Mouse (Mus musculus) midbrain, embryonic 10.5 days (tissue): ENCODE data around the gene Filip1. TPM values are rescaled to one million over a fixed set of nuclear protein-coding genes. Genes with fewer than 3 reads are reported as not detected.

Experiments used
- DNase-seq: peaks from one replicate; pipeline ENCODE4 v3.0.0-alpha.2; 2017; ENCODE audit warnings: low spot score
- H3K27ac ChIP-seq: fragments of 300-500 bp; sonication (generic); replicated peaks from 2 replicates; pipeline ENCODE4 v1.5.1; 2016; ENCODE audit warnings: mild to moderate bottlenecking
- H3K27me3 ChIP-seq: fragments of 300-500 bp; sonication (generic); 2 replicates; pipeline ENCODE4 v1.6.1; 2016; ENCODE audit warnings: low read depth, mild to moderate bottlenecking; ENCODE audit not compliant: poor library complexity, severe bottlenecking
- H3K36me3 ChIP-seq: fragments of 300-500 bp; sonication (generic); 2 replicates; pipeline ENCODE4 v1.6.1; 2016; ENCODE audit warnings: mild to moderate bottlenecking, moderate library complexity
- H3K4me1 ChIP-seq: fragments of 300-500 bp; sonication (generic); 2 replicates; pipeline ENCODE4 v1.6.1; 2016
- H3K4me3 ChIP-seq: fragments of 300-500 bp; sonication (generic); 2 replicates; pipeline ENCODE4 v1.5.1; 2016; ENCODE audit warnings: mild to moderate bottlenecking, moderate library complexity
- H3K9me3 ChIP-seq: fragments of 300-500 bp; sonication (generic); replicated peaks from 2 replicates; pipeline ENCODE4 v1.6.1; 2016; ENCODE audit warnings: mild to moderate bottlenecking
- WGBS: fragments of 180-500 bp; shearing (Covaris S2); methylation state at CpG from one replicate; pipeline ENCODE4 v1.1.7; 2016; 5-methylcytosine and 5-hydroxymethylcytosine counted together
- polyA plus RNA-seq: library from polyadenylated mRNA; unstranded; fragments of >200 nt; fragmentation: Nextera tagmentation; extraction: Ambion mirVana; gene quantifications from 2 replicates; pipeline ENCODE4 v1.2.1, GENCODE M21; 2016

Gene Filip1
- polyA plus RNA-seq, 1 experiment from 2014 or later: 8.3 TPM

DNA sequence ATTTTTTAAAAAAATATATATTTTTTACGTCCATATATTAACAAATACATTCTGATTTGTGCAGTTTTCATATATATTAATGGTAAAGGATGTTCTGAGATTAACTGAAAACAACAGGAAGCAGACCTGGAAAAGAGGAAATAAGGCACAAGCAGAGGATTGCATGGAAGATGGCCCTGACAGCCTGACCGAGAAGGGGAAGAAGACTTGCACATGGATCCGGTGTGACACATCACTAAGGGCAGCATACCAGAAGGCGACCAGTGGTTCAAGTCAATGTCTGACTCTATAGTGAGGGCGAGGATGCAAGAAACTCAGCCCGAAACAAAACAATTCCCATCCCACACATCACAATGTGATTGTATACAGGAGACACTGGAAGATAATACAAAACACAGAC is 52.2 kb downstream of the Filip1 start:
- Histone ChIP-seq H3K36me3 (no peaks in the 10 kb centered on the region), H3K4me3 (no peak overlapping the region), H3K9me3 (no peaks in the 10 kb centered on the region), H3K27ac (no peak overlapping the region), H3K27me3 (no peaks in the 10 kb centered on the region), H3K4me1 (peaks cover 7% of the 10 kb centered on the region)
- whole genome bisulfite sequencing: 92% methylated on average over 6 of the region's 6 CpGs
- DNase-seq: no peak

DNA sequence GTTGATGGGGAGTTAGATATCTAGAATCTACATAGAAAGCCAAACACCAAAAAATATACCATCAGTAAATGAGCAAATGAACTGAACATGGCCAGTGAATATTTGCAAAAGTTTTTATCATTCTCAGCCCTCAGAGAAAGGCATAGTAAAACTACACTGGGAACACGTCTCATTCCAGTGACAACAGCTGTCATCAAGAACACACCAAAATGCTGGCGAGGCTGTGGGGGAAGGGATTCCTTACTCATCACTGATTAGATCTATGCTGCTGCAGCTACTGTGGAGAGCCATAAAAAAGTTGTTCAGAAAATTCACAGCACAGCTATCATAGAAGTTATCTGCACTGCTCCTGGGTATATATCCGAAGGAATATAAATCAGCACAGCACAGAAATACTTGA is 54.3 kb downstream of the Filip1 start:
- H3K36me3 ChIP-seq: no peaks in the 10 kb centered on the region
- peaks cover 7% of the 10 kb centered on the region for H3K4me1 ChIP-seq
- H3K9me3 ChIP-seq: no peaks in the 10 kb centered on the region
- H3K4me3 ChIP-seq: no peak overlapping the region
- 81% methylated on average over 3 of the region's 3 CpGs for WGBS
- H3K27ac ChIP-seq: no peak overlapping the region
- no peaks in the 10 kb centered on the region for H3K27me3 ChIP-seq
- no peak for DNase-seq

DNA sequence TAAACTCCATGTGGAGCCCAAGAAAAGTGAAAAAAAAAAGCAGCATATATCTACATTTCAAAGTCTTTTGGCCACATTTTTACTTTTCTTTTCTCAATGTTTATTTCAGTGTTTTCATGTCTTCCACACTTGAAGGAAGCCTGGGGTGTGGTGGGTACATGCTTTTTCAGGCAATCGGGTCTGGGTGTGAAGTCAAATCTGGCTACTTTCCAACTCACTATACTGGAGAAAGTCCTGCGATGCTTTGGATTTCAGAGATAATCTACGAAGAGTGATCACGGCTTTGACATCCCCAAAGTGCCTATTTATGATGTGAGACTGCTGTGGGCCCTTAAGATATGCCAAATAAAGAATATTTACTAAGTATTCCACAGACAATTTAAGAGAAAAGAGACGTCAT is 57.7 kb downstream of the Filip1 start:
- DNase-seq: no peak
- no peaks in the 10 kb centered on the region for H3K9me3 ChIP-seq
- H3K36me3 ChIP-seq: no peaks in the 10 kb centered on the region
- no peaks in the 10 kb centered on the region for H3K4me1 ChIP-seq
- no peak overlapping the region for H3K4me3 ChIP-seq
- H3K27ac ChIP-seq: no peak overlapping the region
- H3K27me3 ChIP-seq: no peaks in the 10 kb centered on the region
- 96% methylated on average over 5 of the region's 5 CpGs for WGBS

DNA sequence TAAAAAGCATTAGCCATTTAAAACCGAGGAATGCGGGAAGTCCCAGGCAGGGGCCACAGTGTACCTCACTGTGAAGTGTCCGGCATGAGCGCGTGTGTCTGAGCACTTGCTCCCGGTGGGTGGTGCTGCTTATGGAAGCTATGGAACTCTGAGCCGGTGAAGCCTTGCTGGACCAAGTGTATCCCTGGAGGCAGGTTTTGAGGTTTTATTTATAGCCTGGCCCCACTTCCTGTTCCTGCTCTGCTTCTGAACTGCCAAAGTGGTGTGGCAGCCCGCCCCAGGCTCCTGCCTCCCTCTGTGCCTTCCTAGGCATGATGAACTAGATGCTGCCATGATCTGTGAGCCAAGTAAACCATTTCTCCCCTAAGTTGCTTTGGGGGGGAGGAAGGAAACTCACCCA is 60.7 kb downstream of the Filip1 start:
- H3K4me3 ChIP-seq: no peak overlapping the region
- WGBS: 83% methylated on average over 8 of the region's 8 CpGs
- no peaks in the 10 kb centered on the region for H3K4me1 ChIP-seq
- DNase-seq: no peak
- no peaks in the 10 kb centered on the region for H3K36me3 ChIP-seq
- no peak overlapping the region for H3K27ac ChIP-seq
- no peaks in the 10 kb centered on the region for H3K9me3 ChIP-seq
- no peaks in the 10 kb centered on the region for H3K27me3 ChIP-seq

DNA sequence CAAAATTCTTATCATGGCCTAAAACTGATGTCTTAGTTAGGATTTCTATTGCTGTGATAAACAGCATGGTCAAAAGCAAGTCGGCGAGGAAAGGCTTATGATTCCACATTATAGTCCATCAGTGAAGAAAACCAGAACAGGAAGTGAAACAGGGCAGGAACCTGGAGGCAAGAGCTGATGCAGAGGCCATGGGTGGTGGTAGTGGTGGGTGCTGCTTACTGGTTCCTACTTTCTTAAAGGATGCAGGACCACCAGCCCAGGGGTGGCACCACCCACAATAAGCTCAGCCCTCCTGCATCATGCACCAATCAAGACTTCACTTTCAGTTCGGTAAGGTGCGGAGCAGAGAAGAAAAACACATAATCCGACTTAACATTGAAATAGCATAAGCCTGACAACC is 61.3 kb downstream of the Filip1 start:
- Histone ChIP-seq H3K4me3 (no peak overlapping the region), H3K27me3 (no peaks in the 10 kb centered on the region), H3K27ac (no peak overlapping the region), H3K36me3 (no peaks in the 10 kb centered on the region), H3K9me3 (no peaks in the 10 kb centered on the region), H3K4me1 (no peaks in the 10 kb centered on the region)
- no peak for DNase-seq
- 90% methylated on average over 5 of the region's 5 CpGs for WGBS

DNA sequence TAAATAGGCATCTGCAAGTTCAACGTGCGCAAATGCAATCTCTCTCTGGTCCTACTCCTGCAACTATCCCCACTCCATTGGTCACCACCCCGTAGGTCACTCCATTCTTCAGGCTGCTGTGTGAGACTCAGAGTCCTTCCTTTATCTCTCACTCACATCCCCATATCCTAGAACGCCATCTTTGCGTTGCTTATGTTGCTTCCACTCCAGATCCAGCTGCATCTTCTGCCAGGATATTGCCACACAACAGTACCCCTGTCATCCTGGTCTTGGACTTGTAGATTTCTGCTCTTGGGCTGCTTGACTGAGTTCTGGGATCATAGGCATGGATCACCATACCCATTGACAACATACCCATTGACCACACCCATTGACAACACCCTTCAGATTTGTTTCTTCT is 62.0 kb downstream of the Filip1 start:
- H3K36me3 ChIP-seq: no peaks in the 10 kb centered on the region
- no peak overlapping the region for H3K27ac ChIP-seq
- no peak overlapping the region for H3K4me3 ChIP-seq
- no peaks in the 10 kb centered on the region for H3K9me3 ChIP-seq
- WGBS: 92% methylated on average over 5 of the region's 5 CpGs
- DNase-seq: no peak
- no peaks in the 10 kb centered on the region for H3K27me3 ChIP-seq
- H3K4me1 ChIP-seq: no peaks in the 10 kb centered on the region

DNA sequence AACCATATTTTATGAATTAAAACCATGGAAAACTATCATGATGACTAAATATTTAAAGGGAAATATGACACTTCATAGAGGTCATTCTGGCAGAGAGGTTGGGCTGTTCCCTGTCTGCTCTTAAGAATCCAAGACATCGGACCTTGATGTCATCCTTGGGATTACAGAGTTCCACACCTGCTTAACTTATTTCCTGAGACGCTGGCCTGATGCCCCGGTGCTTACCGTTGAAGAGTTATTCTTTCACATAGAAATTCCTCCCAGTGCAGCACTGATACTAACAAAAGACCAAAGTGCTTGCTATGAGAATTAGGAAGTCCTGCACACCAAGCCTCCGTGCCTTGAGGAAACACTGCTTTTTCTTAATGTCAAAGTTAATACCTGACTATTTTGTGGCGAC is 62.6 kb downstream of the Filip1 start:
- no peak for DNase-seq
- Histone ChIP-seq H3K9me3 (no peaks in the 10 kb centered on the region), H3K27me3 (no peaks in the 10 kb centered on the region), H3K27ac (no peak overlapping the region), H3K4me3 (no peak overlapping the region), H3K36me3 (no peaks in the 10 kb centered on the region), H3K4me1 (no peaks in the 10 kb centered on the region)
- WGBS: 86% methylated on average over 6 of the region's 6 CpGs

DNA sequence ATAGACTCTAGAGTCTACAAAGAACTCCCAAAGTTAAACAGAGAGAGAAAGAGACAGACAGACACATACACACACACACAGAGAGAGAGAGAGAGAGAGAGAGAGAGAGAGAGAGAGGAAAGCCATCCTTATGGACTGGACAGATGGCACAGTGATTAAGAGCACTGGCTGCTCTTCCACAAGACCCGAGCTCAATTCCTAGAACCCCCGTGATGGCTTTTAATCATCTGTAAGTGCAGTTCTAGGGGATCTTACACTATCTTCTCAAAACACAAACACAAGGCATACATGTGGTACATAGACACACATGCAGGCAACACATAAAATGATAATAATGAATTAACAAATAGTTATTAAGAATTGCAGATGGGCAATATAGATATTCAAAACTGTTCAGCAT is 64.3 kb downstream of the Filip1 start:
- Histone ChIP-seq H3K36me3 (no peaks in the 10 kb centered on the region), H3K27ac (no peak overlapping the region), H3K4me3 (no peak overlapping the region), H3K9me3 (no peaks in the 10 kb centered on the region), H3K4me1 (peaks cover 7% of the 10 kb centered on the region), H3K27me3 (no peaks in the 10 kb centered on the region)
- WGBS: 84% methylated on average over 2 of the region's 2 CpGs
- no peak for DNase-seq

DNA sequence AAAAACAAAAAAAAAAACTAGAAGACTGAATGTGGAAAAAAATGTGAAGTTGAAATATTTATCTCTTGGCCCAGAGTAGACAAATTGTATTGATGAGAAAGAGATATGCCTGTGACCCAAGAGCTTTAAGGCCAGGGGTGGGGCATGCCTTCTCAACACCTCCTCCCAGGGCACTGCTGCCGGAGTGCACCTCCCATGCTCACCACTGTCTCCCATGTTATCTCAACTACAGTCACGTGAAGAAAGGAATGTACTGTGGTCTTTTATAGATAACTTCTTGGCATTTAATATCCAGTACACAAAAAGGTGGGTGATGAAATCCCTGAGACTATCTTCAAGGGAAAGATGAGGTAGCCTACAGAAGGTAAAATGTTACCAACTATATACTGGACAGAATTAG is 64.7 kb downstream of the Filip1 start:
- WGBS: 82% methylated on average over 2 of the region's 2 CpGs
- no peak overlapping the region for H3K4me3 ChIP-seq
- no peak overlapping the region for H3K27ac ChIP-seq
- DNase-seq: no peak
- no peaks in the 10 kb centered on the region for H3K36me3 ChIP-seq
- H3K27me3 ChIP-seq: no peaks in the 10 kb centered on the region
- no peaks in the 10 kb centered on the region for H3K9me3 ChIP-seq
- peaks cover 7% of the 10 kb centered on the region for H3K4me1 ChIP-seq

DNA sequence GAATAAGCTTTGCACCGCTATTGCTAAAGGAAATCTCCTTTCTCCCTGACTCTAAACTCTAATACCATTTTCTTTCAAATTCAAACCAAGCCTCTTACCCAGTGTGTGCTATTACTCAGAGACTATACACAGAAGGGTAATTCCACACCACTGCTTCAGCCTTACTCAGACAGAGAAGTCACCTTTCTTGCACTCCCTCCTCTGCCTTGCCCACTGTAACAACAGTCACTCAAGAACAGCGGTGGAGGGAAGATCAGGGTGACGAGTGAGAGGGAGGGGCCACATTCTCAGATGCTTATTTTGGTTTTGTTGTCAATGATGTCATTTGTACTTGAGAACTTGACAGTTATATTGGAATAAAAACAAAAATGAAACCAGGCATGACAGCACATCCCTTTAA is 65.2 kb downstream of the Filip1 start:
- no peak overlapping the region for H3K4me3 ChIP-seq
- no peaks in the 10 kb centered on the region for H3K9me3 ChIP-seq
- WGBS: 85% methylated on average over 3 of the region's 3 CpGs
- no peaks in the 10 kb centered on the region for H3K36me3 ChIP-seq
- H3K4me1 ChIP-seq: peaks cover 7% of the 10 kb centered on the region
- DNase-seq: no peak
- no peak overlapping the region for H3K27ac ChIP-seq
- no peaks in the 10 kb centered on the region for H3K27me3 ChIP-seq

DNA sequence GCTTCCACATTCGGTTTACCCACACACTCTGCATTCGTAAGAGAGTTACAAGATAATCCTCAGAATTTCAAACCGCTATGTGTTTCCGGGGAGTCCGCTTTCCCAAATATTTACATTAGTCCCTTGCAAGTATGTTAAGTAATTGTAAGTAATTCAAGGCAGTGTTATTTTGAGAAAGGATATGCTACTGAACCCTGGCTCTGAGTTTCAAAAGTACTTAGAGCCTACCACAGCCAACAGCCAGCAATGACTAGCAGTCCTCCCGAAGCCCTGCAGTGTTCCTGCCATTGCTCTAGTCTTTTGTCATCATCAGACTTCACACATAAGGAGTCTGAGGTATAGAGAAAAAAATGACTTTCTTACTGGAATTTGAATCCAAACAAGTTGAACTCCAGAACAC is 67.8 kb downstream of the Filip1 start:
- no peaks in the 10 kb centered on the region for H3K9me3 ChIP-seq
- whole genome bisulfite sequencing: 75% methylated on average over 6 of the region's 6 CpGs
- H3K27ac ChIP-seq: no peak overlapping the region
- no peaks in the 10 kb centered on the region for H3K27me3 ChIP-seq
- no peak overlapping the region for H3K4me3 ChIP-seq
- no peak for DNase-seq
- H3K4me1 ChIP-seq: peaks cover 7% of the 10 kb centered on the region
- H3K36me3 ChIP-seq: no peaks in the 10 kb centered on the region

DNA sequence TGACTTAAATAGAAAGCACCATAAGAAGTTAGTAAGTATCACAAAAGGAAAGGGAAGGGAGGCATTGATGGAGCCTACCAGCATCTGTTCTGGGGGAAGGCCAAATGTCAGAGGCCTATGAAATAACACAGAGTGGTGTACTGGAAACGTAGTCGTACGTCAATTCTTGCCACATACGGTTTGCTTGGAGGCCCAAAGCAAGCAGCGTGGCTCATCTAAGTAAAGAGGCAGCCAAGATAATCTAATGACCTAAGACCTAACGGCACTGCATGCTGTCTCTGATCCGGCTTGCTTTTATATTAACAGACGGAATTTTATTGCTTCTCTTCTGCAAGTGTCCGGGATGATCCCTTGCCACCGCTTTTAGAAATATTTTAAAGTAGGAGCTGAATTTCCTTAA is 68.7 kb downstream of the Filip1 start:
- Histone ChIP-seq H3K27me3 (no peaks in the 10 kb centered on the region), H3K36me3 (no peaks in the 10 kb centered on the region), H3K4me3 (no peak overlapping the region), H3K4me1 (peaks cover 7% of the 10 kb centered on the region), H3K9me3 (no peaks in the 10 kb centered on the region), H3K27ac (no peak overlapping the region)
- WGBS: 78% methylated on average over 10 of the region's 10 CpGs
- no peak for DNase-seq

DNA sequence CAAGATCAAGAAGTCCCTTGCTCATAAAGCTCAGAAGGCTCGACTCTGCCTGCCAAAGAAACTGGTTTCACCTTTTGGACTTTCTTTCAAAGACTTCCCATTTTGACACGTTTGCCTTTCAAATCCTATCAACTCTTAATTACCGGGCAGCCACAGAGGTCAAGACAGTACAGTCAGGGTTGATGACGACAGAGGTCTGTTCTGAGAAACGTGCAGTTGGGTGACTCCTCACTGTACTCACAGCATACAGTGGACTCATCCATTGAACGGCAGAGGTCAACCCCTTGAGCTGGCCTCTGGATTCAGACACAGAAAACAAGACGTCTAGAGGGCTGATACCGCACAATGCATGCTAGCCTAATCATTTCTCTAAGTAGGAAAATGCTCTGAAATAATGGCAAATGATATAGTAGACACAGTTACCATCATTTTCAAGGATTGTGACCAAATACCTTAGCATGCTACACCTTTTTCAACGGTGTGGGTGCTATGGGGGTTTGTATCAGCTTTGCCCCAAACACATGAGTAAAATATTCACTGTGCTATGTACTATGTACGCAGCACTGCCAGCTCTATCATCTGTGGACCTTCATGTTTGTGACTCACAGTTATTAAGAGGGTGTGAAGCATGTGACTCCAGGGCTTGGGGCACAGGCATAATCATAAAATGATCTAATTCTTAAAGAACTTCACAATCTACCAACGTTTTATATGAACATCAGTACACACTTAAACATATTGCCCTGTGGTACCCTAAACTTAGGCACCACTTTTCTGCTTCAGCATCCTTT is 74.0 kb downstream of the Filip1 start:
- 87% methylated on average over 11 of the region's 11 CpGs for WGBS
- no peaks in the 10 kb centered on the region for H3K9me3 ChIP-seq
- H3K4me1 ChIP-seq: no peaks in the 10 kb centered on the region; the same call in 1 of the 2 replicates
- no peak overlapping the region for H3K27ac ChIP-seq
- no peak for DNase-seq
- H3K36me3 ChIP-seq: no peaks in the 10 kb centered on the region
- no peak overlapping the region for H3K4me3 ChIP-seq
- H3K27me3 ChIP-seq: no peaks in the 10 kb centered on the region

DNA sequence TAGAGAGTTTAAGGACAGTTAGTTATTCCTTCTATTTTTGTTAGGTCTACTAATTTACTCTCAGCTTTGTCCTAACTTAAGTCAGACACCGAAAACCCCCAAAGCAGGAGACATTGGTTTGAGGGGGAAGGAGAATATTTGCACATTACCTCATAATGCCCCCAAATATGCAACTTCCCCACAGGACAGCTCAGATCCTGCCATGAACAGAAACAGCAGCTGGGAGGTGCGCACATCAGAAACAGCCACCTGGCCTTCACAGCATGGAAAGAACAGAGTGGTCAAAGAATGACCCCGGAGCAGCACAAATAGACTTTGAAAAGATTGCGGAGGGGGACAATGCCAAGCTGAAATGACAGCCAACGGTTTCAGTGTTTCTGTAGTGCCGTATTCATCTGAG is 75.1 kb downstream of the Filip1 start:
- Histone ChIP-seq H3K4me3 (no peak overlapping the region), H3K27ac (no peak overlapping the region), H3K36me3 (no peaks in the 10 kb centered on the region), H3K4me1 (no peaks in the 10 kb centered on the region; the same call in 1 of the 2 replicates), H3K9me3 (no peaks in the 10 kb centered on the region), H3K27me3 (no peaks in the 10 kb centered on the region)
- DNase-seq: no peak
- 85% methylated on average over 6 of the region's 6 CpGs for WGBS
